ENCODE assay signal across 31 mouse cellular contexts in the genomic region with DNA sequence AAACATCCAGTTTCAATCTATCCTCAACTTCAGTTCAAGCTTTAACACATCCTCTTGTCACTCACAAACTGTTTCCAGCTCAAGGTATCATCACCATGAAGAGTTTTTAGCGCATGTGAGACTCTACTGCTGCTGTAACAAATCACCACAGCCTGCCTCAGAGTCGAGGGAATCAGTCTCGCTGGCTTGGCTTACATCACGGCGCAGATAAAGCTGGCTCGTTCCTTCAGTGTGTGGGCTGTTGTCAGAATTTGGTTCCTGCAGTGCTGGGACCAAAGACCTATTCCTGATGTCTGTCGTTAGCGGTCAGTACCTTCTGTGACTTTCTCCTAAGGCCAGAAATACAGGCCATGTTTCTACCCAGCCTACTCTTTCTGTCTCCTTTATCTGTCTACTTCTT. TPM values are rescaled to one million over a fixed set of nuclear protein-coding genes. Genes with fewer than 3 reads are reported as not detected.
"Had no signal": no experiment of that assay in that cellular context is flagged by ENCODE, and none has a peak within 500 bp of the region (broad histone marks: within the 10 kb centered on the region; RNA-seq: fewer than 3 reads in every experiment).

No protein-coding gene starts in this region.

- H3K4me3 ChIP-seq: embryonic facial prominence, embryonic 10.5 days; embryonic facial prominence, embryonic 12.5 days; embryonic facial prominence, embryonic 13.5 days; embryonic facial prominence, embryonic 15.5 days; erythroblast, embryonic 14.5 days; forebrain, embryonic 10.5 days; forebrain, embryonic 12.5 days; forebrain, embryonic 13.5 days; forebrain, embryonic 15.5 days; gastrocnemius, adult 2 months; heart, adult 2 months had no signal

- ATAC-seq: forebrain, embryonic 13.5 days; forebrain, embryonic 14.5 days; forebrain, embryonic 15.5 days; forebrain, embryonic 16.5 days; forebrain, postnatal 0 days had no signal

- DNase-seq: cerebellum, adult 2 months; cerebellum, adult 8-10 months; cerebellum, adult 9-10 months; cerebellum, adult 9-11 months; cerebellum, postnatal 10 days; cerebellum, postnatal 14 days; cerebellum, postnatal 25 days; cerebellum, postnatal 36 days; embryo, embryonic 11 days; forebrain, postnatal 0 days; gastrocnemius, adult 2 months; gastrocnemius, postnatal 10 days; gastrocnemius, postnatal 14 days; gastrocnemius, postnatal 25 days; gastrocnemius, postnatal 36 days; heart, adult 11 months; heart, adult 18-20 months; heart, adult 2 months had no signal

- H3K27ac ChIP-seq: embryonic facial prominence, embryonic 10.5 days; embryonic facial prominence, embryonic 12.5 days; embryonic facial prominence, embryonic 13.5 days; embryonic facial prominence, embryonic 15.5 days; forebrain, embryonic 10.5 days; forebrain, embryonic 12.5 days; forebrain, embryonic 13.5 days; forebrain, embryonic 15.5 days; gastrocnemius, adult 2 months; heart, adult 2 months had no signal

RNA-seq across cellular contexts. Expression of a gene that starts 49.4 kb away (rescaled TPM):
- total RNA-seq: common myeloid progenitor, adult 5-6 weeks; granulocyte monocyte progenitor cell, adult 5-6 weeks; heart, adult 18-20 months; heart, adult 2 months had no signal
